Mouse (Mus musculus): ENCODE measurements at regions not wholly inside any gene's neighbourhood (a gene's known extent, or its start where the extent isn't known, plus 50 kb on each side); places are given as distances from the start of the nearest gene placed in this dataset.

DNA sequence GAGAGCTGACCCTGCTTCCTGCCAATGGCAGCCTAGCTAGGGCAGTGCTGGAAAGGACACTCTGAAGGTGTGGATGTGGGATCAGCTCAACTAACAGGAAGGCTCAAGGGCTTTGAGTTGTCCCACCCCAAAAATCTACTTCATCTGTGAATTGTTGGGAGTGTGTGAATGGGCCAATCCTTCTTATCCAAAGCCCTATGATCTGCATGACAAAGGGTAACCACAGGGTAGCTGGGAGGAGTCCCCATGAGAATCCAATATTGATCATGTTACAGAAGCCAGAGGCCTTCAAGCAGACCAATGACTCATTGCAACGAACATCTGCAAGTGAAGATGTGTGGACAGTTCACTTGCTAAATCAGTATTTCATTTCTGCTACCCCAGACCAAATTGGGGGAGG is 51.1 kb upstream of the Adra1b start:
- DNase-seq (ENCODE audit: low read depth), result no peak

DNA sequence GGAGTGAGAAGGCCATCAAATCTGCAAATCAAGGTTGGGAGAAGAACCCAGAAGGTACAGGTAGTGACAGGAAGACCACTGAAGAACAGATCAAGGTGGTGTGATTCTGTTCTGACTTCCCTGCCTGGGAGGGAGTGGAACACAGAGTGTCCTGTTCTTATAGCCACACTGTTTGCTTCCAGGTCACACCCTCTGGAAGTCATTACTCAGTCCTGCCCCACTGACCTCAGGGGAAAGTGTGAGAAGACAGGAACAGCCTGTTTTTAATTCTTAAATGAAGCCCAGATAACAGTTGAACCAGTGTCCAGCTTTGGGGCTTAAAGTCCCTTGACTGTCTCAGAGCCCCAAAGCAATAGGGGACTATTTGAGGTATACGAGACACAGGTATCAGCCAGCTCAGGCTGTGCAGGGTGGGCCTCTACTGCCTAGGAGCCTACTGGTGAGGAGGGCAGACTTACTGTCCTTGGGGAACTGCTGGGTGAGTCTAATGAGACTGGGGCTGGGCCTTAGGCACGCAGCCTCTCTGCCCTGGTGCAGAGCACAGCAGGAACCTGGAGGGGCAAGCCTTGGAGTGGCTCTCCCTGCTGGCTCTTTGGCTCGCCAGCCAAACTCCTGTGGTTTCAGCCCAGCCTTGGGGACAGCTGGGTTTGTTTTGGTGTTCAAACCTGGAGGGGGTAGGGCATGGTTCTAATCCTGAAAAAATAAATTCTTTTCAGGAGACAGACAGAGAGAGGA is 57.4 kb upstream of the Adra1b start:
- DNase-seq (ENCODE audit: low read depth), result no peak

DNA sequence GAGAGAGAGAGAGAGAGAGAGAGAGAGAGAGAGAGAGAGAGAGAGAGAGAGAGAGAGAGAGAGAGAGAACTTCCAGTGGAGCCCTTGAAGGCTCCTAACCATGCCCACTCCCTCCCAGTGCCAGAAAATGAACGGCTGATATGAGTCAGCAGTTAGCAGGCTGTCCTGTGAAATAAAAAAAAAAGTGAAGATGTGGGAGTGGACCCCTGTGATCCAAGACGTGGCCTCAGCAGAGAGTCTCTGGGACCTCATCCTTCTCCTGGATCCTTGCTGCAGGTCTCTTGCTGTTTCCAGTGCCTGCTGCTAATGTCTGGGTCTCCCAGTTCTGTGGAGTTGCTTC is 57.9 kb upstream of the Adra1b start:
- no peak for DNase-seq (ENCODE audit: low read depth)

DNA sequence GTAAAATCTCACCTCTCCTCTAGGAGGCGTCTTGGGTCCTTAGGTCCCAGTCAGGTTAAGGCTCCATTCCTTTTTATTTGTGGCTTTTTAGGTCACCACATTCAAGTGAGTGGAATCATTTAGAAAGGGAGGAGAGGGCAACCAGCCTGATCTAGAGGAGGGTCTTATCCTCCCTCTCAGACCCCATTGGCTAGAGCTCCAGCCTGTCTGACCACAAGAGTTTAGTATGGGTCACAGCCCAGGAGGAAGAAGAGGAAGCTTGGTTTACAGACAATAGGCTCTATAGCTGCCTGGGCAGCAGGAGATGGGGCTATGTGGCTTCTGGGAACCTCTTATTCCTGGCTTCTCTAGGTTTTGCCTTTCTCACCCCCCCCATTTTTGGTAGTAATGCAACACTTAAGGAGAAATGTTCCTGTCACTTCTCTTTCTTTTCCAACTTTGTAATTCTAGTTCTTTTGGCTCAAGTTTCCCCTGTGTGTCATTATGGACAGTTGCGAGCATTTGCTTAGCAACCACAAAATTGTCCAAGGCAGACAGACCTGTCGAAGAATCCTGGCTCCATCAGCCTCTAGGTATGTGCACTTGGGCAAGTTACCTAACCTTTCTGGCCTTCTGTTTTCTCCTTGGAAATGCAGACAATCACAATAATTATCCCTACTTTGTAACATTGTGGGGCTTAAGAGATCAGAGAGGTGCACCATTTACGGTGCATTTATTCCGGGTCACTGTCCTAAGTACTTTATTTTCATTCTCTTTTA is 59.5 kb upstream of the Adra1b start:
- DNase-seq (ENCODE audit: low read depth), result peak; percentile 11

DNA sequence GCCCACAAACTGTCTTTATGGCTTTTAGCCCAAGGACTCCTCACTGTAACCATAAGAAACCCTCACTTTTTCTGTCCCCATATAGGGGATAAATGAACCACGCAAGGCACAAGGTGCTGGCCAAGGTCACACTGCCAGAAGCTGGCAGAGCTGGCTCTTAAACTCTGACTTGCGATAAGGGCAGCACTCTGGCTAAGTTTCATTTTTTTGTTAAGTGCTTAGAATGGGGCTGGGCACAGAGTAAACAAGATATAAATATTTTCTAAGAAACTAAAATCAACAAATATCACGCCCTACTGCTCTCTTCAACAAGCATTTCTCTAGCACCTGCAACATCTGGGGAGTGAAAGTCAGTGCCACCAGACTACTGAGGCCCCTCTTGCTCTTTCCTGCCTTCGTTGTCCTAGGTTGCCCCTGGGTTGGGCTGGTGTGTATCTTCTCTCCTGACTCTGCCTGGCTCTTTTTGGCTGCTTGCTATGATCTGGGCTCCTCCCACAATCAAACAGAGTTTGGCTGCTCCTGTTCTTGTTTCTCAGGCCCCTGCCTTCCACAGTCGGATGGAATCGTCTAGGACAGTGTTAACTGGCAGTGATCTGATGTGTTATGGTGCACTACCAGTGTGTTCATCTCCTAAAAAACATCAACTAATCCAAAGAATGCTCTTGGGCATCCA is 60.5 kb upstream of the Adra1b start:
- no peak for DNase-seq (ENCODE audit: low read depth)

DNA sequence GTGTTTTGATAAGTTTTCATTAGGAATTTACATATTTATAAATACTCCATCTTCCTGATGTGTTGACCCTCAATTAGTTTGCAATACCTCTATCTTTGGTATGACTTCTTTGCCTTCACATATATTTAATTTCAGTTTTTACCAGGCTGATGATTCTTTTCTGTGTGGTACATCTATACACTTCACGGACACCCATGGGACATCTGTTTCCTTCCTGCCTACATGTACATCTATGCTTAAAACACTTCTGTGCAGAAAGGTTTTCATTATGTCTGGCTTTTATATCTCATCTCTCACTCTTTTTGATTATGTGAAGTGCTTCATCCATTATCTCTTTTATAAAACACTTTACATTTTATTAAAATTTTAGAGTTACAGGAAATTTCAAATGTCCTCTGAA is 66.8 kb upstream of the Adra1b start:
- DNase-seq (ENCODE audit: low read depth), result no peak

DNA sequence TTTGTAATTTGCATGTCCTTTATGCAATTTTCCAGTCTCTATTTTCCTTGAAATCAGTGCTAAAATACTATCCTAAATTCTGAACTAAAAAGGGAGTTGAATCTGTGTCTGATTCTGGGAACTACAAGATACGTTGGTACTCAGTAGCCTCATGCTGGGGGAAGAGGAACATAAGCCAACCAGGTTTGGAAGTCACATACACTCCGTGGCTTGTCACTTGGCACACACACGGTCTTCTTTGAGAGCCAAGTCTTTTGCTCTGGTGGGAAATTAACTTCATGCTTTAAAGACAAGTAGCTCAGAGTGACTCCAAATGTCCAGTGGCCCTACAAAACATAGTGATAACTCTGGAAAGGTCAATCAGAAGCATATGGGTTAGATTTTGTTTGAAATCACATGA is 70.9 kb upstream of the Adra1b start:
- no peak for DNase-seq (ENCODE audit: low read depth)

DNA sequence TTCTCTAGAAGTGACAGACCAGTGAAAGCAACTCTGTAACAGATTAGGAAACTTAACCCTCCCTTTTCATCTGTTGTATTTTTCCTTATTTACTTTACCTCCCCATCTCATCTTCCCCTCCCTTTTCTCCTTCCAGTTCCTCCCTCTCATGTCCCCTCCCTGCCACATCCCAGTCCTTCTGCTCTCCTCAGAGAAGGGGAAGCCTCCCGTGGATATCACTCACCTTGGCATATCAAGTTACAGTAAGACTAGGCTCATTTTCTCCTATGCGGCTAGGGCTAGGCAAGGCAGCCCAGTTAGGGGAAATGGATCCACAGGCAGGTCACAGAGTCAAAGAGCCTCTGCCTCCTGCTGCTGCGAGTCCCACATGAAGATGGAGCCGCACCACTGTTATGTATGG is 75.0 kb upstream of the Adra1b start:
- DNase-seq (ENCODE audit: low read depth), result no peak

DNA sequence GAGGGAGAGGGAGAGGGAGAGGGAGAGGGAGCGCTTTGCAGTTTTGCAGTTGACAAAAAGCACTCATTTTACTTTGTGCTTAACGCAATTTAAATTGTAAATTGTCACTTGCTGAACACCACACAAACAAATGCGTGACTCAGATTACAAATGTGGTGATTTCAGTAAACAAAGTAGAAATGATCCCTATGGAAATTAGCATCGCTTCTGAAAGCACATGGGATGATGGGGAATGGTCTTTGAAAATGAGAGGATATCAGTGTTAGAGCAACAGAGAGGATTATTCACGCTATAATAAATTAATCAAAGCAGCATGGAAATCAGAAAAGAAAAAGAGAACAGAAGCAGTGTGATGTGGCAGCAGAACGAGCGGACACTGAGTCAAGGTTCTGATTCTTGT is 78.4 kb upstream of the Adra1b start:
- DNase-seq (ENCODE audit: low read depth), result no peak

DNA sequence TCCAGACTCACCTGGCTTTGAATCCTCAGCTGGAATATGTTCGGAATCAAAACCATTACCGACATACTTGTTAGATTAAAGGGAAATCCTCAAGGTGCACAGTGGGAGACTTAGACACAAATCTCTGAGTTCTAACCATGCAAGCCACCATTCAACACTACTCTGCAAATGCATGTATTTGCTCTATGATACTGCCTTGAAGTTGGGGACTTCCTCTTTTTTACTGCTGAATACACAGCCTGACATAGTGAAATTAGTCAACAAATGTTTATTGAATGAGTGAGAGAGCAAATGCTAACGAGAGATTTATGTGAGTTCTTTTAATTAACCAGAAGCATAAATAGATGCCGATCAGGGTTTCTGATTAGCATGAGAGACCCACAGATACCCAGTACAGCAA is 79.4 kb upstream of the Adra1b start:
- DNase-seq (ENCODE audit: low read depth), result no peak

DNA sequence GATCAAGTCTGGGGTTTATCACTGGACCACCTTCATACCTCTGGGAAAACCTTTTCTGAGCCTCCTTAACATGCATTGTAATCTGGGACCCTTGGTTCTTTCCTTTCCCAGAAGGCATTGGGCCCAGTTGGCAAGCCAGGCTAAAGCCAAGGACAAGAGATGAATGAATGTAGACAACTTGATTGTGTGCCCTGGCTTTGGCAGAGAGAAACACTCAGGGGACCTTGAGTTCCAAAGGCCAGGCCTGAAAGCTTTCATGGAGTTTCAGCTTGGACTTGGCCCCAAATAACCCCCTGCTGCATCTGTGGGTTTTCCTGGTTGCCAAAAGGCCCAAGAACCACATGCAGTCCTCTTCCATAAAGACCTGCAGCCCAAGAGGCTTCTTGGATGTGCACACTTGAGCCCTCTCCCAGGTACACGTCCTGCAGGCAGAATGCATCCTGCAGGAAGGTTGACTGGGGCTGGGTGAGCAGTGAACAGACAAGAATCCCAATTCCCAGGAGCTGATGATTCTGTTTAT is 89.0 kb upstream of the Adra1b start:
- DNase-seq (ENCODE audit: low read depth), result no peak

DNA sequence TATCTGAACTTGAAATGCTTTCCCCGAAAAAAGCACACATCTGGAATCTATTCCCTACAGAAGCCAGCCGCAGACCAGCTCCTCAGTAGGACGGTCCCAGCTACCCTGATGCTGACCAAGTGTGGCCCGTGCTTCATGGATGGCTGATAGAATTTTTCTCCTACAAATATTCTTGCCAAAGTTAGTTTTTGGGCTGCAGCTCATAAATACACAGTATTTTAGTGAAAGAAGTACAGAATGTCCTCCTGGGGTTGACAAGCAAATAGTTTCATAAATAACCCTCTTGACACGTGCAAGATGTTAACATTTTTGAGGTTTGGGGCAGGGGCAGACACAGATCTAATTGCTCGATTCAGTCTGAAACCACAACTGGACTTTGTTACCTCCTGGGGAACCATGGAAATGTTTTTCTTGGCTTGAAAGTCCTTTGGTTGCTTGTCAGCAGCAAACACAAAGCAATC is 91.0 kb upstream of the Adra1b start:
- DNase-seq (ENCODE audit: low read depth), result no peak

DNA sequence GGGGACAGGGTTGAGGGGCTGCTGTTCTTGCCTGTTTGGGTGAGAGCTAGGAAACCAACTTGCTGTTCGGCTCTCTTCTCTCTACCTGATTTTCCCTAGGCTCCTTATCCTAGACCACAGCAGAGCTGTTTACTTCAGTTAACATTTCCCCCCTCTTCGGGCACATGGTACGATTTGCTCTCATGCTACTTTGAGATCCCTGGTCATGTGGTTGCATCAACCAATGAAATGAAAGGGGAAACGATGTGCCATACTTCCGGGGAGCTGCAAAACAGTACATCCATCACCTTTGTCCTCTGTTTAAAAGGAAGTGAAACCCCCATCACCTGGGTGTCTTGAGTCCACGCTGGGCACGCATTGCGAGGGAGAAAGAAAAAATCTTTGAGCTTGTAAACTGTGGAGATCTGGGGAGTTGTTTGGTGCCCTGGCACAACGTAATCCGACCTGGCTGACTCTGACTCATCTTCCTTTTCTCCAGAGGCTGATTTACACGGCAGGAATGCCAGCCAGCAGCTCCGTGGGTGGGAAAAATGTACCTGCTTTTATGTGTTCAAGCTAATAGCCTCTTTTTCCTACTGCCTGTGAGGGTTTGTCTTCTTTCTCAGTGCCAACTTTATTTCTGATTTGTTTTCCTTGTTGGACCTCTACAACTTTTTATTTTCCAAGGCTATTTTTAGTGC is 97.2 kb upstream of the Adra1b start:
- DNase-seq (ENCODE audit: low read depth), result no peak

DNA sequence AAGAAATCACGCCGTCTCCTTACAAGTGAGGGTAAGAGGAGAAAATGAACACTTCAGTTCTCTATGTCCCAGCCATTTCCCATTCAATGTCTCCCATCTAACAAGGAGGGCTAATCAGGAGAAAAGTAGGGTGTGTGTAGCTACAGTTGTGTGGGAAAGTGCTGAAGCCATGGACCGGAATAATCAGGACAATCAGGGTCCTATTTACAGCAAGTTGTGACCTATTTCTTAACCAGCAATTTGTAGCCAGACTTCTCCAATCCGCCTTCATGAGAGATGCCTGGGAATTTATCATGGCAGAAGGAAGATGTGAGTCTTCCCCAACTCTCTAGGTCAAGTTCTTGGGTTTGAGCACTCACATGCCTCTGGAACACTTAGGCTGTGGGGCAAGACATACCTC is 99.0 kb upstream of the Adra1b start:
- DNase-seq (ENCODE audit: low read depth), result no peak

DNA sequence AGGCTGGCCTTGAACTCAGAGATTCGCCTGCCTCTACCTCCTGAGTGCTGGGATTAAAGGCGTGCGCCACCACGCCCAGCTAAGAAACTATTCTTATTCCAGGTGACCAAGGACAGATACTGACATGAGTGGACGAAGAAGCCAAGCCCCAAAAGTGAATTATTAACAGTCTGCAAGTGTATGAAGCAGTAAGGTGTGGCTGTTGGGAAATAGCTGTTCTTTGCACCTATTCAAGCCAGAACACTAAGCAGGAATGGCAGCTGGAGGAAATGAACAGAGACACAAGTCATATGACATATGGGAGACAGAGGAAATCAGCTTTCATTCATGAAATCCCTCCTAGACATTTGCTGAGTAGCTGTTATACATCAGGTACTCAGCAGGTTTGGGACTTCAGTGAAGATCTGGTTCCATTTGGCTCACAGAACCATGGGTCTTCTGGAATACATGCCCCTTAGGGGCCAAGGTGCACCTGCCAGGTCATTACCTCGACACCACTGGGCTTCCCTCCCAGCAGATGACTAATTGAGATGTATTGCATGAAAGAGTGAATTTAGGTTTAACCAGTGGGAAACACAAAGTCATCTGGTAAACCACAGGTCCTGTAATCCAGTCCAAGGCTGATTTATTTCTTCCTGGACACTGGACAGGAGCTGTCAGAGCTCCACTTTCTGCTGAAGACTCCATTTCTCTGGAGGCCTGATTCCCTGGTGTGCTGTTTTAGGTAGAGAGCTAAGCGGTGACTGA is 101.0 kb upstream of the Adra1b start:
- DNase-seq (ENCODE audit: low read depth), result no peak

DNA sequence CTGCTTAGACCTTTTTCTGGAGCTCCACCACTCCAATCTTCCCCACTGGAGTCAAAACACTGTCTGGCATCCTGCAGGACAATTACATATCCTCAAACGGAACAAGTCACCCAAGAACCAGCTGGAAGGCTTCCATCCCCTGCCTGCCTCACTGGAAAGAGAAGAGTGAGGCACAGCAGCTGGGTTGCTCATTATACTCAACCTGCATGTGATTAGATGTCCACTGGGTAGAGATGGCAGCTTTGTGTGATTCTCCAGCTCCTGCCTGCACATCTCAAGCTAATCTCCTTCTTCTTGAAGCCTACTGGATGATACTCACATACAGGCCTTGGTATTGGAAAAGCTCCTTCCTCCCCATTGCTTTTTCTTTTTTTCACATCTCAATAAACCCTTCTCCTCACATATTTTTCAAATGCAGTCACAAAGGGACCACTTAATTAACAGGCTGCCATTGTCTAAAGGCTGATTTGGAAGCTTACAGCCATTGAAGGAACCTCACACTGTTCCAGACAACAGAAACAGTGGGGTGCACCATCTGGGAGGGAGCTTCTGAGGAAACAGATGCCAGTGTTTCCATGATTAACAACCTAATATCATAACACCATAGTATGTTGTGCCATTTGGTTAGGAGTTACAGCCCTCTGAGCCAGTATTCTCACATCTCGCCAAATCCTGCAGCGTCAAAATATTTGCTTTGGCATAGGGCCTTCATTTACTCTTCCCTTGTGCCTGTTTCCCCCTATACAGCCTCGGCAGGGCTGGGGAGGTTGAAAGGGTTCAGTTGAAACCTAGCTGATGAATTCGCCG is 101.9 kb upstream of the Adra1b start:
- no peak for DNase-seq (ENCODE audit: low read depth)

DNA sequence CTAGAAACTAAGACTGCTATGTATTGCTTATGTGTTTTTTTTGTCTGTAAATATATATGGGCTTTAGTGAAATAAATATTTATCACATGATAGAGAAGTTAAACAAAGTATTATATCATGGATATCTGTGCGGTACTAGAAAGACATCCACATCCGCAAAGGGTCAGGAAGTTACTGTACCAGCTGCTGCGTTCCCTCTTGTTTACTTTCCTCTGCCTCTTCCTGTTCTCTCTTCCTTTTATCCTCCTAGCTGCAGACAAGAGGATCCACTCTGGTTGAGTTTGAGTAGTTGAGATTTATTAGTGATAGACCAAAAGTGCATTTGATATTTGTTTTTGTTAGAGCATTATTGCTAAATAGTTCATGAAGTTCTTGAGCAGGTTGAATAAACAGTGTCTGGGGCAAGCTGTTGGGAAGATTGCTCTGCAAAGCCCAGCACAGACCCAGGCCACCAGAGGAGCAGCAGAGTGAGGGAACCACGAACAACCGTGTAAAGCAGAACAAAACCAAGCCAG is 106.6 kb upstream of the Adra1b start:
- no peak for DNase-seq (ENCODE audit: low read depth)

DNA sequence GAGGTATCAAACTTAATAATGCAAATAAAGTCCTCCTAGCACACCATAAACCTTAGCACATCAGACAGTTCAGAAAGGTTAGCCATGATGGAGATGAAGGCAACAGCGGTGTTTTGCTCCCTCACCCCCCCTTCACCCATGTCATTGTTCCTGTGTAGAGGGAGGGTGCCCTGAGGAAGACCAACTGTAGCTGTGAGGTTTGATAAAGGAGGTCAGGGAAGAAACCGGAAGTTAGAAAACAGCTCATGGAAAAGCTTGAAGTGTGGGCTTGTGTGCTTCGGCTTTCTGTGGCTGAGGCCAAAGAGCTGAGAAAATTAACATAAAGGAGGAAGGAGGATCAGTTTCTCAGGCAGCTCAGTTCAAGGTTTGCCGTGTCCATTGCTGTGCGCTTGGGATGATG is 111.3 kb upstream of the Adra1b start:
- DNase-seq (ENCODE audit: low read depth), result no peak

DNA sequence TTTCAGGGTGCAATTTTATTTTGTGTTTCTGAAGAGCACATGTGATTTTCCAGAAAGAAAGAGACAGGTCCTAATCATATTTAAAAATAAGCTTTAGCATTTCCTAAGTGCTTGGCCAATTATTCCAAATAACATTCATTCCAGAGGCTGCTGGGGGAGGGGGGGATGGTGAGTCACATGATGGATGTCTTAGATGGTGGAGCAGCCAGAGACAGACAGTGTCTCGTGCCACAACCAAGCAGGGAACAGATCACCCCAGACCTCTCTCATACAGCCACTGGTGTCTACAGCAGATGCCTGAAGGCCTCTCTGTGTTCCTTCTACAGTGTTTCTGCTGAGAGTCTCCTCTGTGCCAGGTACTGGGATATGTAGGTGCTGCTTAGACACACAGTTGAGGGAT is 112.8 kb upstream of the Adra1b start:
- no peak for DNase-seq (ENCODE audit: low read depth)

DNA sequence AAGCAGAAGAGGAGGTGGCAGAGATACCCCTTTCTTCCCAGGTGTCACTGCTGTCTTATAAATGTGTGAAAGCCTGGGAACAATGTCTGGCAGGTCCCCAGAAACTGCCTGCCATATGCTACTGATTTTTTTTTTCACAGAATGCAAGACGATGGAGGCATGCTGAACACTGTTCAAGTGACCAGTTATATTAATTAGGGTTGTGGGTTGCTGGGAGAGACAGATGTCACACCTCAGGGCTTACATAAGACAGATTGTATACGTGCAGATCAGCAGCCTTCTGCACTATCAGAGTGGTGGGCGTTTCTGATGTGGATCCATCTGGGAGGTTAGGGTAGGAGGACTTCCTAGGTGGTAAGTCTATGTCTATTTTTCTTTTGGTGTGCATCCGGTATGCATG is 120.6 kb upstream of the Adra1b start:
- no peak for DNase-seq (ENCODE audit: low read depth)

DNA sequence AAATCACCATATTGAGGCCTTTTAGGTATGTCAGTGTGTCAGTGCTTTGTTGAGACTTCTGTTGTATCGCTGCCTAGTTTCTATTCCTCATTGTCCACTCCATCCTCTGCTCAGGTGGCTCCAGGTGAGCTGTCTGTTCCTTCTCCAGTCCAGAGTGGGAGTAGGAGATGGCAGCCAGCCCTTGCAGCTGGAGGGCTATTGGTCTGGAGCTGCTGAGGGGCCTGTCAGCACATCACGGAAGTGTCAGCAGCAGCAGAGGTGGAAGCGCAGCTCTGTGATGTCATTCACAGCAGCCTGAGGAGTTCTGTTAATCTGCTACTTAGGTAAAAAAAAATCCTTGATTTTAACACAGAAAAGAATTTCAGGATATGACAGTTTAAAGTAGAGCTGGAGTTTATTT is 126.0 kb upstream of the Adra1b start:
- no peak for DNase-seq (ENCODE audit: low read depth)
